Mouse (Mus musculus) c-Kit-negative CD71-positive TER-119-positive erythroid progenitor cells, embryonic 14.5 days (primary cell): ENCODE data around the gene Glod4.

ENCODE experiments used
- DNase-seq: peaks from one replicate; pipeline ENCODE4 v3.0.0-alpha.2; 2013; ENCODE audit warnings: low read depth, low spot score

Glod4 gene

GRCm38 (mm10) chr11:76206793-76207192 lies 36.7 kb downstream of the Glod4 start:
- no peak for DNase-seq

- no peak for DNase-seq
Observed at GRCm38 (mm10) chr11:76201761-76202674, 41.5 kb downstream of the Glod4 start.

GRCm38 (mm10) chr11:76196977-76197469 lies 46.5 kb downstream of the Glod4 start:
- no peak for DNase-seq

- DNase-seq: no peak
Observed at GRCm38 (mm10) chr11:76196275-76196976, 47.1 kb downstream of the Glod4 start.

- DNase-seq: no peak
Observed at GRCm38 (mm10) chr11:76186908-76187307, 56.6 kb downstream of the Glod4 start.

GRCm38 (mm10) chr11:76183745-76184144 lies 59.8 kb downstream of the Glod4 start:
- DNase-seq: no peak

GRCm38 (mm10) chr11:76180146-76180540 lies 63.4 kb downstream of the Glod4 start:
- DNase-seq: no peak

GRCm38 (mm10) chr11:76179495-76180145 lies 63.9 kb downstream of the Glod4 start, which contains the start of the genes Vps53 and Fam57a:
Gene Vps53, minus strand, starts transcription at chr11:76179647.
Gene Fam57a, plus strand, starts transcription at chr11:76179671.
- peak; percentile 55 for DNase-seq

GRCm38 (mm10) chr11:76178726-76179494 lies 64.6 kb downstream of the Glod4 start:
- peak; percentile 25 for DNase-seq

- DNase-seq: no peak
Observed at GRCm38 (mm10) chr11:76170207-76170606, 73.3 kb downstream of the Glod4 start.

GRCm38 (mm10) chr11:76168976-76169375 lies 74.5 kb downstream of the Glod4 start:
- no peak for DNase-seq

- DNase-seq: peak; percentile 51
Observed at GRCm38 (mm10) chr11:76167079-76167765, 76.3 kb downstream of the Glod4 start.

GRCm38 (mm10) chr11:76166657-76167056 lies 76.9 kb downstream of the Glod4 start:
- no peak for DNase-seq

- DNase-seq: no peak
Observed at GRCm38 (mm10) chr11:76160251-76160650, 83.3 kb downstream of the Glod4 start.

- DNase-seq: no peak
Observed at GRCm38 (mm10) chr11:76158375-76158774, 85.2 kb downstream of the Glod4 start.

GRCm38 (mm10) chr11:76154861-76155260 lies 88.7 kb downstream of the Glod4 start:
- no peak for DNase-seq

GRCm38 (mm10) chr11:76154200-76154599 lies 89.3 kb downstream of the Glod4 start:
- no peak for DNase-seq

GRCm38 (mm10) chr11:76153236-76153951 lies 90.1 kb downstream of the Glod4 start:
- no peak for DNase-seq

GRCm38 (mm10) chr11:76150980-76151379 lies 92.5 kb downstream of the Glod4 start:
- DNase-seq: no peak
